Mouse (Mus musculus) heart, embryonic 16.5 days (tissue): ENCODE results near the gene Nqo1. TPM values are rescaled to one million over a fixed set of nuclear protein-coding genes. Genes with fewer than 3 reads are reported as not detected.

ENCODE experiments used
- ATAC-seq: fragments of 200-750 bp; cut with Nextera tagmentation; replicated peaks from 2 replicates; pipeline ENCODE4 v1.8.0; 2017; ENCODE audit warnings: moderate number of reproducible peaks; ENCODE audit not compliant: insufficient read depth, low FRiP score; ENCODE audit errors: extremely low read depth
- H3K27ac ChIP-seq: fragments of 300-500 bp; sonication (generic); 2 replicates; pipeline ENCODE4 v1.5.1; 2014; ENCODE audit warnings: mild to moderate bottlenecking, low read length, control low read depth, moderate library complexity
- H3K27me3 ChIP-seq: fragments of 300-500 bp; sonication (generic); 2 replicates; pipeline ENCODE4 v1.6.1; 2014; ENCODE audit warnings: low read length, mixed read lengths; ENCODE audit not compliant: control insufficient read depth, insufficient read depth
- H3K36me3 ChIP-seq: fragments of 300-500 bp; sonication (generic); 2 replicates; pipeline ENCODE4 v1.6.1; 2014; ENCODE audit not compliant: control insufficient read depth, insufficient read depth
- H3K4me1 ChIP-seq: fragments of 300-500 bp; sonication (generic); 2 replicates; pipeline ENCODE4 v1.6.1; 2014; ENCODE audit warnings: low read length, mixed read lengths; ENCODE audit not compliant: control insufficient read depth, insufficient read depth
- H3K4me2 ChIP-seq: fragments of 300-500 bp; sonication (generic); 2 replicates; pipeline ENCODE4 v1.6.1; 2014; ENCODE audit warnings: low read depth, mild to moderate bottlenecking, control low read depth, low read length
- H3K4me3 ChIP-seq: fragments of 300-500 bp; sonication (generic); 2 replicates; pipeline ENCODE4 v1.5.1; 2014; ENCODE audit warnings: mild to moderate bottlenecking, control low read depth, low read length
- H3K9ac ChIP-seq: fragments of 300-500 bp; sonication (generic); 2 replicates; pipeline ENCODE4 v1.6.1; 2014; ENCODE audit warnings: low read length, control low read depth
- H3K9me3 ChIP-seq: fragments of 300-500 bp; sonication (generic); replicated peaks from 2 replicates; pipeline ENCODE4 v1.6.1; 2016; ENCODE audit warnings: low read length; ENCODE audit not compliant: control insufficient read depth
- WGBS: fragments of 180-500 bp; shearing (Covaris S2); extraction: QIAGEN DNeasy Blood & Tissue Kit; methylation state at CpG from one replicate; pipeline ENCODE4 v1.1.7; 2014; 5-methylcytosine and 5-hydroxymethylcytosine counted together
- polyA plus RNA-seq: library from polyadenylated mRNA; unstranded; fragments of >200 nt; fragmentation: Nextera tagmentation; extraction: Ambion mirVana; gene quantifications from 2 replicates; pipeline ENCODE4 v1.2.1, GENCODE M21; 2015

Gene Nqo1
- polyA plus RNA-seq, result 19.3 and 31.6 TPM in 2 replicates

- H3K4me2 ChIP-seq, result peak within 1 kb of the TSS; percentile 77
- no peaks in the 10 kb centered on the region for H3K27me3 ChIP-seq
- no peaks in the 10 kb centered on the region for H3K36me3 ChIP-seq
- peak within 1 kb of the TSS; percentile 55 for H3K4me3 ChIP-seq
- peak within 1 kb of the TSS; percentile 43 for H3K27ac ChIP-seq
- H3K9me3 ChIP-seq, result no peaks in the 10 kb centered on the region
- peak; percentile 95 for ATAC-seq
- H3K9ac ChIP-seq, result peak within 1 kb of the TSS; percentile 58
- H3K4me1 ChIP-seq, result peaks cover 10% of the 10 kb centered on the region
- WGBS, result 14% methylated on average over 22 of the region's 22 CpGs
Measured at GRCm38 (mm10) chr8:107403038-107403781, at the start of gene Nqo1. TSS of gene Nqo1 (minus strand) at chr8:107403206.

- H3K36me3 ChIP-seq, result 0 out of 2 replicates have a peak, but pooled peaks cover 3% of the 10 kb centered on the region
- no peak for ATAC-seq
- H3K4me3 ChIP-seq, result no peak overlapping the region
- H3K9me3 ChIP-seq, result no peaks in the 10 kb centered on the region
- 77% methylated on average over 13 of the region's 13 CpGs for whole genome bisulfite sequencing
- no peak overlapping the region for H3K9ac ChIP-seq
- H3K27ac ChIP-seq, result no peak overlapping the region
- no peaks in the 10 kb centered on the region for H3K27me3 ChIP-seq
- H3K4me1 ChIP-seq, result peaks cover 6% of the 10 kb centered on the region; the same call in 1 of the 2 replicates
- H3K4me2 ChIP-seq, result no peak overlapping the region
Measured at GRCm38 (mm10) chr8:107451414-107452066, 48.5 kb upstream of the Nqo1 start.

GRCm38 (mm10) chr8:107449655-107450054 lies 46.6 kb upstream of the Nqo1 start:
- Histone ChIP-seq H3K9ac (no peak overlapping the region), H3K4me2 (no peak overlapping the region), H3K27me3 (no peaks in the 10 kb centered on the region), H3K27ac (no peak overlapping the region), H3K4me3 (no peak overlapping the region), H3K4me1 (peaks cover 6% of the 10 kb centered on the region; the same call in 1 of the 2 replicates), H3K36me3 (0 out of 2 replicates have a peak, but pooled peaks cover 3% of the 10 kb centered on the region), H3K9me3 (no peaks in the 10 kb centered on the region)
- WGBS, result 70% methylated on average over 6 of the region's 6 CpGs
- ATAC-seq, result no peak

GRCm38 (mm10) chr8:107449130-107449529 lies 46.1 kb upstream of the Nqo1 start:
- ATAC-seq, result no peak
- H3K36me3 ChIP-seq, result 0 out of 2 replicates have a peak, but pooled peaks cover 3% of the 10 kb centered on the region
- no peak overlapping the region for H3K9ac ChIP-seq
- H3K4me1 ChIP-seq, result peaks cover 9% of the 10 kb centered on the region
- no peak overlapping the region for H3K4me2 ChIP-seq
- H3K9me3 ChIP-seq, result no peaks in the 10 kb centered on the region
- H3K27ac ChIP-seq, result no peak overlapping the region
- 56% methylated on average over 8 of the region's 8 CpGs for WGBS
- no peaks in the 10 kb centered on the region for H3K27me3 ChIP-seq
- H3K4me3 ChIP-seq, result no peak overlapping the region

- H3K4me2 ChIP-seq, result no peak overlapping the region
- no peak overlapping the region for H3K4me3 ChIP-seq
- H3K27me3 ChIP-seq, result no peaks in the 10 kb centered on the region
- ATAC-seq, result no peak
- 80% methylated on average over 4 of the region's 4 CpGs for WGBS
- no peak overlapping the region for H3K27ac ChIP-seq
- peaks cover 9% of the 10 kb centered on the region for H3K4me1 ChIP-seq
- no peak overlapping the region for H3K9ac ChIP-seq
- no peaks in the 10 kb centered on the region for H3K9me3 ChIP-seq
- no peaks in the 10 kb centered on the region for H3K36me3 ChIP-seq
Measured at GRCm38 (mm10) chr8:107448382-107448889, 45.4 kb upstream of the Nqo1 start.

GRCm38 (mm10) chr8:107447713-107448112 lies 44.7 kb upstream of the Nqo1 start:
- Histone ChIP-seq H3K4me1 (peaks cover 9% of the 10 kb centered on the region), H3K9me3 (no peaks in the 10 kb centered on the region), H3K27ac (no peak overlapping the region), H3K27me3 (no peaks in the 10 kb centered on the region), H3K4me3 (no peak overlapping the region), H3K4me2 (no peak overlapping the region), H3K9ac (no peak overlapping the region), H3K36me3 (no peaks in the 10 kb centered on the region)
- no peak for ATAC-seq

- no peaks in the 10 kb centered on the region for H3K36me3 ChIP-seq
- H3K9ac ChIP-seq, result no peak overlapping the region
- 0 out of 2 replicates have a peak, but pooled peaks have one; percentile 21 for ATAC-seq
- no peaks in the 10 kb centered on the region for H3K27me3 ChIP-seq
- no peaks in the 10 kb centered on the region for H3K9me3 ChIP-seq
- 51% methylated on average over 3 of the region's 3 CpGs for WGBS
- H3K4me1 ChIP-seq, result peaks cover 9% of the 10 kb centered on the region
- no peak overlapping the region for H3K4me2 ChIP-seq
- H3K27ac ChIP-seq, result peak overlapping the region; percentile 21
- no peak overlapping the region for H3K4me3 ChIP-seq
Measured at GRCm38 (mm10) chr8:107444626-107445025, 41.6 kb upstream of the Nqo1 start.

- Histone ChIP-seq H3K9me3 (no peaks in the 10 kb centered on the region), H3K36me3 (no peaks in the 10 kb centered on the region), H3K4me3 (no peak overlapping the region), H3K4me2 (no peak overlapping the region), H3K27me3 (no peaks in the 10 kb centered on the region), H3K27ac (no peak overlapping the region), H3K4me1 (peaks cover 10% of the 10 kb centered on the region; the same call in 1 of the 2 replicates), H3K9ac (no peak overlapping the region)
- WGBS, result 84% methylated on average over 3 of the region's 3 CpGs
- no peak for ATAC-seq
Measured at GRCm38 (mm10) chr8:107439880-107440625, 37.0 kb upstream of the Nqo1 start.
